Mouse (Mus musculus) megakaryocyte, embryonic 14.5 days (primary cell): Measurements from ENCODE around the gene Cx3cr1. TPM values are rescaled to one million over a fixed set of nuclear protein-coding genes. Genes with fewer than 3 reads are reported as not detected.

ENCODE experiments used
- H3K27me3 ChIP-seq: replicated peaks from 2 replicates; pipeline ENCODE3; 2012; ENCODE audit warnings: inconsistent platforms
- H3K36me3 ChIP-seq: replicated peaks from 2 replicates; pipeline ENCODE3; 2012; ENCODE audit warnings: low read length, inconsistent platforms, mixed read lengths
- H3K4me1 ChIP-seq: 2 replicates; pipeline ENCODE4 v1.6.1; 2012; ENCODE audit warnings: inconsistent platforms
- H3K4me3 ChIP-seq: replicated peaks from 2 replicates; pipeline ENCODE3; 2012; ENCODE audit warnings: moderate library complexity, mild to moderate bottlenecking, inconsistent platforms
- H3K9me3 ChIP-seq: 2 replicates; pipeline ENCODE4 v1.6.1; 2012; ENCODE audit warnings: inconsistent platforms
- FLI1 ChIP-seq: IDR thresholded peaks from 2 replicates; pipeline ENCODE4 v1.6.1; 2012; ENCODE audit warnings: low read length, inconsistent platforms, mixed read lengths
- GATA1 ChIP-seq: IDR thresholded peaks from 3 replicates; pipeline ENCODE4 v1.6.1; 2012; ENCODE audit warnings: mixed read lengths, low read length, inconsistent platforms, borderline replicate concordance
- polyA plus RNA-seq: library from polyadenylated mRNA; stranded (reverse); fragments of >175 nt; gene quantifications from 2 replicates; pipeline ENCODE4 v1.2.3, GENCODE M21; 2012; ENCODE audit warnings: low replicate concordance; ENCODE audit not compliant: insufficient read depth

Gene Cx3cr1
- polyA plus RNA-seq, 1 experiment = 0.73 TPM

GRCm38 (mm10) chr9:120071251-120071650 lies 1.6 kb upstream of the Cx3cr1 start:
- peaks cover 26% of the 10 kb centered on the region for H3K4me1 ChIP-seq
- no peaks in the 10 kb centered on the region for H3K36me3 ChIP-seq
- TF ChIP-seq GATA1 (no peak), FLI1 (no peak)
- peaks cover 24% of the 10 kb centered on the region for H3K27me3 ChIP-seq
- H3K4me3 ChIP-seq = no peak overlapping the region
- no peaks in the 10 kb centered on the region for H3K9me3 ChIP-seq

GRCm38 (mm10) chr9:120068047-120068446 lies 1.6 kb downstream of the Cx3cr1 start:
- no peaks in the 10 kb centered on the region for H3K9me3 ChIP-seq
- peak overlapping the region; percentile 48 for H3K4me3 ChIP-seq
- H3K4me1 ChIP-seq = peaks cover 23% of the 10 kb centered on the region
- no peak for TF ChIP-seq FLI1
- TF ChIP-seq GATA1 = no peak
- H3K36me3 ChIP-seq = no peaks in the 10 kb centered on the region
- H3K27me3 ChIP-seq = peaks cover 26% of the 10 kb centered on the region

- no peaks in the 10 kb centered on the region for H3K36me3 ChIP-seq
- TF ChIP-seq GATA1 = no peak
- TF ChIP-seq FLI1 = no peak
- no peak overlapping the region for H3K4me3 ChIP-seq
- peaks cover 26% of the 10 kb centered on the region for H3K27me3 ChIP-seq
- peaks cover 20% of the 10 kb centered on the region for H3K4me1 ChIP-seq
- no peaks in the 10 kb centered on the region for H3K9me3 ChIP-seq
These were observed 2.1 kb downstream of the Cx3cr1 start for GRCm38 (mm10) chr9:120067609-120068008.

GRCm38 (mm10) chr9:120064317-120064716 lies 5.4 kb downstream of the Cx3cr1 start:
- H3K4me1 ChIP-seq = peaks cover 11% of the 10 kb centered on the region
- H3K27me3 ChIP-seq = peaks cover 16% of the 10 kb centered on the region
- H3K4me3 ChIP-seq = no peak overlapping the region
- H3K9me3 ChIP-seq = peaks cover 8% of the 10 kb centered on the region; the same call in 1 of the 2 replicates
- no peaks in the 10 kb centered on the region for H3K36me3 ChIP-seq
- TF ChIP-seq GATA1 (no peak), FLI1 (no peak)

GRCm38 (mm10) chr9:120058730-120059129 lies 10.9 kb downstream of the Cx3cr1 start:
- Histone ChIP-seq H3K27me3 (peaks cover 21% of the 10 kb centered on the region), H3K4me1 (peaks cover 25% of the 10 kb centered on the region), H3K36me3 (no peaks in the 10 kb centered on the region), H3K9me3 (peaks cover 8% of the 10 kb centered on the region; the same call in 1 of the 2 replicates), H3K4me3 (no peak overlapping the region)
- TF ChIP-seq FLI1 (no peak), GATA1 (no peak)

GRCm38 (mm10) chr9:120056201-120056600 lies 13.5 kb downstream of the Cx3cr1 start:
- Histone ChIP-seq H3K27me3 (peaks cover 27% of the 10 kb centered on the region), H3K4me3 (no peak overlapping the region), H3K9me3 (peaks cover 7% of the 10 kb centered on the region; the same call in 1 of the 2 replicates), H3K4me1 (peaks cover 29% of the 10 kb centered on the region), H3K36me3 (no peaks in the 10 kb centered on the region)
- TF ChIP-seq FLI1 (no peak), GATA1 (no peak)

GRCm38 (mm10) chr9:120054545-120055277 lies 15.0 kb downstream of the Cx3cr1 start:
- Histone ChIP-seq H3K4me1 (peaks cover 36% of the 10 kb centered on the region), H3K36me3 (no peaks in the 10 kb centered on the region), H3K4me3 (peak overlapping the region; percentile 79), H3K9me3 (no peaks in the 10 kb centered on the region), H3K27me3 (peaks cover 27% of the 10 kb centered on the region)
- no peak for TF ChIP-seq GATA1
- no peak for TF ChIP-seq FLI1

GRCm38 (mm10) chr9:120049407-120049806 lies 20.3 kb downstream of the Cx3cr1 start:
- peaks cover 16% of the 10 kb centered on the region for H3K27me3 ChIP-seq
- H3K4me3 ChIP-seq = no peak overlapping the region
- no peaks in the 10 kb centered on the region for H3K9me3 ChIP-seq
- TF ChIP-seq FLI1 = no peak
- H3K4me1 ChIP-seq = peaks cover 19% of the 10 kb centered on the region
- no peaks in the 10 kb centered on the region for H3K36me3 ChIP-seq

GRCm38 (mm10) chr9:120048495-120048894 lies 21.2 kb downstream of the Cx3cr1 start:
- Histone ChIP-seq H3K4me3 (no peak overlapping the region), H3K27me3 (peaks cover 22% of the 10 kb centered on the region)
- TF ChIP-seq GATA1 (no peak), FLI1 (no peak)

GRCm38 (mm10) chr9:120043115-120043514 lies 26.6 kb downstream of the Cx3cr1 start:
- Histone ChIP-seq H3K4me1 (peaks cover 4% of the 10 kb centered on the region; the same call in 1 of the 2 replicates), H3K27me3 (peaks cover 47% of the 10 kb centered on the region), H3K9me3 (peaks cover 12% of the 10 kb centered on the region), H3K36me3 (no peaks in the 10 kb centered on the region), H3K4me3 (peak overlapping the region; percentile 39)
- TF ChIP-seq FLI1 (no peak), GATA1 (no peak)

More at GRCm38 (mm10) chr9:120048495-120048894, 21.2 kb downstream of the Cx3cr1 start:
- H3K36me3 ChIP-seq = no peaks in the 10 kb centered on the region
- H3K9me3 ChIP-seq = no peaks in the 10 kb centered on the region
- H3K4me1 ChIP-seq = peaks cover 18% of the 10 kb centered on the region

- Histone ChIP-seq H3K4me3 (no peak overlapping the region), H3K36me3 (no peaks in the 10 kb centered on the region), H3K4me1 (0 out of 2 replicates have a peak, but pooled peaks cover under 1% of the 10 kb centered on the region), H3K27me3 (peaks cover 29% of the 10 kb centered on the region), H3K9me3 (peaks cover 12% of the 10 kb centered on the region)
- TF ChIP-seq FLI1 (no peak), GATA1 (no peak)
These were observed 32.3 kb downstream of the Cx3cr1 start for GRCm38 (mm10) chr9:120037414-120037813.
